Mouse (Mus musculus): ENCODE measurements around the gene Jam2. TPM values are rescaled to one million over a fixed set of nuclear protein-coding genes. Genes with fewer than 3 reads are reported as not detected.
A peak's percentile ranks its signal among the peaks of the same experiment; 100 is the strongest.

Jam2 gene
- polyA plus RNA-seq, 1 experiment from 2014 or later: 27.2 TPM

- H3K27me3 ChIP-seq: no peaks in the 10 kb centered on the region
- H3K36me3 ChIP-seq: no peaks in the 10 kb centered on the region
- H3K4me1 ChIP-seq (replicated peaks): peaks cover 32% of the 10 kb centered on the region
- no peaks in the 10 kb centered on the region for H3K9me3 ChIP-seq
- H3K4me3 ChIP-seq: peak overlapping the region; percentile 75
- H3K4me2 ChIP-seq: peak overlapping the region; percentile 94
- peak overlapping the region; percentile 92 for H3K27ac ChIP-seq
- H3K9ac ChIP-seq: no peak overlapping the region
- WGBS: 7% methylated on average over 8 of the region's 8 CpGs
- ATAC-seq (ENCODE audit: low FRiP score): 0 out of 2 replicates have a peak, but pooled peaks have one; percentile 25
These were observed 1.2 kb upstream of the Jam2 start for GRCm38 (mm10) chr16:84772496-84773267.

GRCm38 (mm10) chr16:84773268-84773861, 558 bp upstream of the Jam2 start:
- no peaks in the 10 kb centered on the region for H3K27me3 ChIP-seq
- H3K4me1 ChIP-seq (replicated peaks): peaks cover 32% of the 10 kb centered on the region
- H3K27ac ChIP-seq: peak overlapping the region; percentile 92
- H3K36me3 ChIP-seq: no peaks in the 10 kb centered on the region
- ATAC-seq (ENCODE audit: low FRiP score): peak; percentile 22
- peak overlapping the region; percentile 81 for H3K9ac ChIP-seq
- no peaks in the 10 kb centered on the region for H3K9me3 ChIP-seq
- H3K4me3 ChIP-seq: peak overlapping the region; percentile 75
- WGBS: under 1% methylated on average over 15 of the region's 15 CpGs
- H3K4me2 ChIP-seq: peak overlapping the region; percentile 94

- WGBS: under 1% methylated on average over 23 of the region's 23 CpGs
- peak overlapping the region; percentile 75 for H3K4me3 ChIP-seq
- H3K9me3 ChIP-seq: peaks cover 7% of the 10 kb centered on the region; the same call in 1 of the 2 replicates
- peaks cover 12% of the 10 kb centered on the region; the same call in 1 of the 2 replicates for H3K36me3 ChIP-seq
- no peaks in the 10 kb centered on the region for H3K27me3 ChIP-seq
- peaks cover 32% of the 10 kb centered on the region for H3K4me1 ChIP-seq (replicated peaks)
- H3K4me2 ChIP-seq: peak overlapping the region; percentile 94
- H3K9ac ChIP-seq: peak overlapping the region; percentile 81
- H3K27ac ChIP-seq: peak overlapping the region; percentile 92
- peak; percentile 46 for ATAC-seq (ENCODE audit: low FRiP score)
These were observed 873 bp downstream of the Jam2 start for GRCm38 (mm10) chr16:84774761-84775231.

- H3K4me1 ChIP-seq (replicated peaks): peaks cover 32% of the 10 kb centered on the region
- H3K27me3 ChIP-seq: no peaks in the 10 kb centered on the region
- ATAC-seq (ENCODE audit: low FRiP score): no peak
- peak overlapping the region; percentile 92; the same call in 1 of the 2 replicates for H3K27ac ChIP-seq
- H3K9me3 ChIP-seq: peaks cover 8% of the 10 kb centered on the region; the same call in 1 of the 2 replicates
- peaks cover 13% of the 10 kb centered on the region; the same call in 1 of the 2 replicates for H3K36me3 ChIP-seq
- H3K4me3 ChIP-seq: peak overlapping the region; percentile 75
- 15% methylated on average over 11 of the region's 11 CpGs for WGBS
- H3K9ac ChIP-seq: peak overlapping the region; percentile 81; the same call in 1 of the 2 replicates
- H3K4me2 ChIP-seq: peak overlapping the region; percentile 94
These were observed 1.4 kb downstream of the Jam2 start for GRCm38 (mm10) chr16:84775356-84775755.

- 45% methylated on average over 7 of the region's 7 CpGs for WGBS
These were observed 2.3 kb downstream of the Jam2 start for GRCm38 (mm10) chr16:84776089-84776784.

GRCm38 (mm10) chr16:84778431-84778830, 4.5 kb downstream of the Jam2 start:
- no peak for ATAC-seq (ENCODE audit: low FRiP score)

More at GRCm38 (mm10) chr16:84776089-84776784, 2.3 kb downstream of the Jam2 start:
- H3K9ac ChIP-seq: no peak overlapping the region
- H3K36me3 ChIP-seq: peaks cover 13% of the 10 kb centered on the region; the same call in 1 of the 2 replicates
- peaks cover 8% of the 10 kb centered on the region; the same call in 1 of the 2 replicates for H3K9me3 ChIP-seq
- H3K4me3 ChIP-seq: peak overlapping the region; percentile 75
- no peak overlapping the region for H3K27ac ChIP-seq
- ATAC-seq (ENCODE audit: low FRiP score): no peak
- no peaks in the 10 kb centered on the region for H3K27me3 ChIP-seq
- H3K4me2 ChIP-seq: peak overlapping the region; percentile 94
- H3K4me1 ChIP-seq (replicated peaks): peaks cover 35% of the 10 kb centered on the region

GRCm38 (mm10) chr16:84778861-84779630, 5.1 kb downstream of the Jam2 start:
- H3K9me3 ChIP-seq: peaks cover 8% of the 10 kb centered on the region; the same call in 1 of the 2 replicates
- no peaks in the 10 kb centered on the region for H3K27me3 ChIP-seq
- H3K4me1 ChIP-seq (replicated peaks): peaks cover 22% of the 10 kb centered on the region
- no peak overlapping the region for H3K9ac ChIP-seq
- H3K4me2 ChIP-seq: no peak overlapping the region
- no peak for ATAC-seq (ENCODE audit: low FRiP score)
- WGBS: 85% methylated on average over 6 of the region's 6 CpGs
- H3K27ac ChIP-seq: no peak overlapping the region
- H3K4me3 ChIP-seq: no peak overlapping the region
- H3K36me3 ChIP-seq: peaks cover 13% of the 10 kb centered on the region; the same call in 1 of the 2 replicates

More at GRCm38 (mm10) chr16:84778431-84778830, 4.5 kb downstream of the Jam2 start:
- peaks cover 13% of the 10 kb centered on the region; the same call in 1 of the 2 replicates for H3K36me3 ChIP-seq
- H3K27ac ChIP-seq: no peak overlapping the region
- WGBS: 92% methylated on average over 6 of the region's 6 CpGs
- no peaks in the 10 kb centered on the region for H3K27me3 ChIP-seq
- no peak overlapping the region for H3K4me3 ChIP-seq
- peaks cover 8% of the 10 kb centered on the region; the same call in 1 of the 2 replicates for H3K9me3 ChIP-seq
- peaks cover 24% of the 10 kb centered on the region for H3K4me1 ChIP-seq (replicated peaks)
- H3K4me2 ChIP-seq: no peak overlapping the region
- H3K9ac ChIP-seq: no peak overlapping the region

- Histone ChIP-seq H3K9ac (no peak overlapping the region), H3K27me3 (no peaks in the 10 kb centered on the region), H3K36me3 (peaks cover 13% of the 10 kb centered on the region; the same call in 1 of the 2 replicates), H3K4me1 (replicated peaks) (peaks cover 22% of the 10 kb centered on the region), H3K9me3 (peaks cover 8% of the 10 kb centered on the region; the same call in 1 of the 2 replicates), H3K27ac (no peak overlapping the region), H3K4me2 (no peak overlapping the region), H3K4me3 (no peak overlapping the region)
- WGBS: 89% methylated on average over 5 of the region's 5 CpGs
- no peak for ATAC-seq (ENCODE audit: low FRiP score)
These were observed 5.8 kb downstream of the Jam2 start for GRCm38 (mm10) chr16:84779718-84780117.

- H3K27me3 ChIP-seq: no peaks in the 10 kb centered on the region
- H3K4me1 ChIP-seq (replicated peaks): peaks cover 7% of the 10 kb centered on the region; the same call in 1 of the 2 replicates
- no peak overlapping the region for H3K4me2 ChIP-seq
- 65% methylated on average over 2 of the region's 2 CpGs for WGBS
- ATAC-seq (ENCODE audit: low FRiP score): no peak
- H3K27ac ChIP-seq: no peak overlapping the region
- H3K9me3 ChIP-seq: peaks cover 8% of the 10 kb centered on the region; the same call in 1 of the 2 replicates
- H3K4me3 ChIP-seq: no peak overlapping the region
- no peak overlapping the region for H3K9ac ChIP-seq
- peaks cover 13% of the 10 kb centered on the region; the same call in 1 of the 2 replicates for H3K36me3 ChIP-seq
These were observed 9.4 kb downstream of the Jam2 start for GRCm38 (mm10) chr16:84783279-84783678.

- Histone ChIP-seq H3K4me1 (replicated peaks) (peaks cover 7% of the 10 kb centered on the region; the same call in 1 of the 2 replicates), H3K4me2 (no peak overlapping the region), H3K9me3 (no peaks in the 10 kb centered on the region), H3K36me3 (peaks cover 4% of the 10 kb centered on the region; the same call in 1 of the 2 replicates), H3K9ac (no peak overlapping the region), H3K27me3 (no peaks in the 10 kb centered on the region), H3K27ac (no peak overlapping the region; the same call in 1 of the 2 replicates), H3K4me3 (no peak overlapping the region)
- ATAC-seq (ENCODE audit: low FRiP score): no peak
- 36% methylated on average over 7 of the region's 7 CpGs for WGBS
These were observed 11.0 kb downstream of the Jam2 start for GRCm38 (mm10) chr16:84784966-84785365.

GRCm38 (mm10) chr16:84790595-84791165, 16.8 kb downstream of the Jam2 start:
- no peaks in the 10 kb centered on the region for H3K27me3 ChIP-seq
- no peak overlapping the region for H3K27ac ChIP-seq
- peaks cover 12% of the 10 kb centered on the region for H3K36me3 ChIP-seq
- WGBS: 86% methylated on average over 2 of the region's 2 CpGs
- ATAC-seq (ENCODE audit: low FRiP score): no peak
- H3K4me2 ChIP-seq: no peak overlapping the region
- H3K4me3 ChIP-seq: no peak overlapping the region
- no peak overlapping the region for H3K9ac ChIP-seq
- H3K9me3 ChIP-seq: no peaks in the 10 kb centered on the region
- H3K4me1 ChIP-seq (replicated peaks): no peaks in the 10 kb centered on the region

All from hindbrain, embryonic 13.5 days (tissue).